9 mouse cellular contexts compared by ENCODE assay signal in the genomic region with DNA sequence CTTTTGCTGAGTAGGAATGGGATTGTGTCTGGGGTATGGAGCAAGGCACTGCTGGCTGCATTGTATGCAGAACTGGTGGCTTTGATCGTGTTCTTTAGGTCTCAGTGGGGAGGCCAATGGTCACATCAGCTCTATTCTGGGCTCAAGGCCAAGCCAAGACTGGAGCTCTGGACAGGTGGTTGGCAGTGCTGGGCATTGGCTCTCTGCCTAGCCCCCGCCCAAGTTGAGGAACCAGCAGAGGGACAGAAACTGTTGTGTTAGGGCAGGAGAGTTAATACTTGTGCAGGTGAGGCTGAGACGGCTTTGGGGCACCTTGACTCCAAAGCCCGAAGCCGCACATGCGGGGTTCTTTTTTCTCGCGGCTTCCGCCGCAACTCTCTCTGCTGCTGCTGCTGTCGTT. TPM values are rescaled to one million over a fixed set of nuclear protein-coding genes. Genes with fewer than 3 reads are reported as not detected.
DNase-seq lines count a peak whose midpoint lies in the region; ATAC-seq and TF ChIP-seq lines count a peak whose summit lies in the region.
"Had no signal": no experiment of that assay in that cellular context is flagged by ENCODE, and none has a peak within 500 bp of the region (broad histone marks: within the 10 kb centered on the region; RNA-seq: fewer than 3 reads in every experiment).

A gene (plus strand): TSS at position 265 of the 400 bp plus-strand sequence.

- H3K9ac ChIP-seq in intestine, embryonic 14.5 days (ENCODE audit: low read length): no peak within 1 kb of the TSS
- H3K9ac ChIP-seq in lung, embryonic 14.5 days: no peak within 1 kb of the TSS

- H3K36me3 ChIP-seq in intestine, embryonic 14.5 days (ENCODE audit: control insufficient read depth, insufficient read depth, low read length): peaks cover 15% of the 10 kb centered on the region
- peaks cover 17% of the 10 kb centered on the region for H3K36me3 ChIP-seq in lung, embryonic 14.5 days (ENCODE audit: insufficient read depth)

- peak within 1 kb of the TSS; percentile 58 for H3K27ac ChIP-seq in left cerebral cortex, adult 2 months
- no peak within 1 kb of the TSS for H3K27ac ChIP-seq in intestine, embryonic 14.5 days (ENCODE audit: low read depth)
- H3K27ac ChIP-seq in lung, embryonic 14.5 days (ENCODE audit: low read depth): no peak within 1 kb of the TSS

- ATAC-seq in intestine, embryonic 14.5 days (replicated peaks; ENCODE audit: low FRiP score, low TSS enrichment, low read depth): no peak
- ATAC-seq in lung, embryonic 14.5 days (ENCODE audit: insufficient read depth): no peak

- H3K9me3 ChIP-seq in intestine, embryonic 14.5 days (ENCODE audit: control insufficient read depth, low read length): no peaks in the 10 kb centered on the region
- no peaks in the 10 kb centered on the region for H3K9me3 ChIP-seq in lung, embryonic 14.5 days (ENCODE audit: low read depth, low read length)

- intact Hi-C loops in left cerebral cortex, adult 2 months (cut with DNase I): no loop called here
- intact Hi-C loops in left cerebral cortex, postnatal 10 days (cut with DNase I): no loop called here

- 12% methylated on average over 11 of the region's 11 CpGs for WGBS in intestine, embryonic 14.5 days
- 12% methylated on average over 11 of the region's 11 CpGs for WGBS in lung, embryonic 14.5 days

- peak within 1 kb of the TSS; percentile 15; the same call in 1 of the 2 replicates for H3K4me2 ChIP-seq in intestine, embryonic 14.5 days (ENCODE audit: low read length)
- H3K4me2 ChIP-seq in lung, embryonic 14.5 days: peak within 1 kb of the TSS; percentile 19; the same call in 1 of the 2 replicates

- no peak for TF ChIP-seq CTCF in left cerebral cortex, adult 2 months (IDR thresholded peaks at IDR 0.05)
- TF ChIP-seq CTCF in lung, embryonic 14.5 days (IDR thresholded peaks at IDR 0.05; ENCODE audit: low read depth): no peak

- peaks cover 9% of the 10 kb centered on the region; the same call in 1 of the 2 replicates for H3K4me1 ChIP-seq in intestine, embryonic 14.5 days (replicated peaks; ENCODE audit: control insufficient read depth, insufficient read depth, low read length)
- H3K4me1 ChIP-seq in lung, embryonic 14.5 days (ENCODE audit: insufficient read depth): 0 out of 2 replicates have a peak, but pooled peaks cover 2% of the 10 kb centered on the region

- DNase-seq in left cerebral cortex, adult 2 months (ENCODE audit: extremely low spot score in 1 of 2, low spot score in 2 of 2): no peak
- no peak for DNase-seq in left cerebral cortex, postnatal 10 days (ENCODE audit: extremely low spot score in 1 of 2, low spot score in 2 of 2)
- DNase-seq in cerebellum, postnatal 25 days: peak; percentile 82 to 88
- DNase-seq in intestine, embryonic 14.5 days (ENCODE audit: low spot score): no peak
- DNase-seq in lung, embryonic 14.5 days: no peak
- peak; percentile 46 for DNase-seq in testis, postnatal 10 days (ENCODE audit: low spot score)
- no peak for DNase-seq in retina, embryonic 14.5 days (ENCODE audit: low spot score)
- no peak for DNase-seq in layer of hippocampus, adult 9-10 months (ENCODE audit: low spot score)

- peaks cover 59% of the 10 kb centered on the region for H3K27me3 ChIP-seq in intestine, embryonic 14.5 days (replicated peaks; ENCODE audit: control insufficient read depth, insufficient read depth, low read length)
- peaks cover 58% of the 10 kb centered on the region for H3K27me3 ChIP-seq in lung, embryonic 14.5 days (ENCODE audit: insufficient read depth, low read length)

- H3K4me3 ChIP-seq in left cerebral cortex, adult 2 months: peak within 1 kb of the TSS; percentile 13; the same call in 1 of the 2 replicates
- no peak within 1 kb of the TSS for H3K4me3 ChIP-seq in intestine, embryonic 14.5 days (ENCODE audit: low read depth, low read length)
- H3K4me3 ChIP-seq in lung, embryonic 14.5 days (ENCODE audit: low read depth, low read length): peak within 1 kb of the TSS; percentile 12; the same call in 1 of the 2 replicates

RNA-seq across cellular contexts. Expression of the gene that starts here (rescaled TPM):
- not detected for total RNA-seq in left cerebral cortex, adult 2 months (2021)
- total RNA-seq in left cerebral cortex, postnatal 10 days (2021): not detected
- polyA plus RNA-seq in intestine, embryonic 14.5 days (2014; fragmentation: Nextera tagmentation; extraction: Ambion mirVana): not detected in 2 replicates
- polyA plus RNA-seq in lung, embryonic 14.5 days (2014; fragmentation: Nextera tagmentation; extraction: Ambion mirVana): 0.46 and 0.89 TPM in 2 replicates
- total RNA-seq: hematopoietic stem cell, adult 5-6 weeks had no signal

Comparison
In these comparisons a context has a peak if more than half of its experiments do, and no peak if none do; other contexts are left out.
1. DNase-seq: peak in cerebellum, postnatal 25 days (2 of 2) and testis, postnatal 10 days (single experiment); none in left cerebral cortex, adult 2 months (0 of 2), left cerebral cortex, postnatal 10 days (0 of 2), intestine, embryonic 14.5 days (single experiment), lung, embryonic 14.5 days (single experiment), retina, embryonic 14.5 days (single experiment) and layer of hippocampus, adult 9-10 months (single experiment).